Mouse (Mus musculus) heart, embryonic 11.5 days (tissue): ENCODE data around the gene Cdh23. TPM values are rescaled to one million over a fixed set of nuclear protein-coding genes. Genes with fewer than 3 reads are reported as not detected.
A peak's percentile ranks its signal among the peaks of the same experiment; 100 is the strongest.

ENCODE experiments used
- ATAC-seq: fragments of 200-750 bp; cut with Nextera tagmentation; replicated peaks from 2 replicates; pipeline ENCODE4 v1.8.0; 2017; ENCODE audit warnings: moderate library complexity; ENCODE audit not compliant: insufficient number of reproducible peaks, low FRiP score, low TSS enrichment
- H3K27ac ChIP-seq: fragments of 300-500 bp; sonication (generic); 2 replicates; pipeline ENCODE4 v1.5.1; 2014; ENCODE audit warnings: mild to moderate bottlenecking, low read depth, low read length
- H3K27me3 ChIP-seq: fragments of 300-500 bp; sonication (generic); 2 replicates; pipeline ENCODE4 v1.6.1; 2014; ENCODE audit warnings: mild to moderate bottlenecking, low read length, mixed read lengths; ENCODE audit not compliant: control insufficient read depth, insufficient read depth
- H3K36me3 ChIP-seq: fragments of 300-500 bp; sonication (generic); 2 replicates; pipeline ENCODE4 v1.6.1; 2014; ENCODE audit warnings: mild to moderate bottlenecking, low read length, moderate library complexity, mixed read lengths; ENCODE audit not compliant: control insufficient read depth, insufficient read depth
- H3K4me1 ChIP-seq: fragments of 300-500 bp; sonication (generic); 2 replicates; pipeline ENCODE4 v1.6.1; 2014; ENCODE audit warnings: low read length; ENCODE audit not compliant: control insufficient read depth, insufficient read depth
- H3K4me2 ChIP-seq: fragments of 300-500 bp; sonication (generic); 2 replicates; pipeline ENCODE4 v1.6.1; 2014; ENCODE audit warnings: mild to moderate bottlenecking, moderate library complexity
- H3K4me3 ChIP-seq: fragments of 300-500 bp; sonication (generic); 2 replicates; pipeline ENCODE4 v1.5.1; 2014; ENCODE audit warnings: low read depth, low read length
- H3K9ac ChIP-seq: fragments of 300-500 bp; sonication (generic); 2 replicates; pipeline ENCODE4 v1.6.1; 2014; ENCODE audit warnings: mild to moderate bottlenecking, low read depth, low read length, moderate library complexity
- H3K9me3 ChIP-seq: fragments of 300-500 bp; sonication (generic); replicated peaks from 2 replicates; pipeline ENCODE4 v1.6.1; 2016; ENCODE audit warnings: low read length; ENCODE audit not compliant: control insufficient read depth
- WGBS: fragments of 180-500 bp; shearing (Covaris S2); extraction: QIAGEN DNeasy Blood & Tissue Kit; methylation state at CpG from one replicate; pipeline ENCODE4 v1.1.7; 2014; ENCODE audit not compliant: insufficient replicate concordance; 5-methylcytosine and 5-hydroxymethylcytosine counted together
- polyA plus RNA-seq: library from polyadenylated mRNA; unstranded; fragments of >200 nt; fragmentation: Nextera tagmentation; extraction: Ambion mirVana; gene quantifications from 2 replicates; pipeline ENCODE4 v1.2.1, GENCODE M21; 2014

The Cdh23 gene
- polyA plus RNA-seq, 1 experiment from 2014 or later = 0.27 TPM

DNA sequence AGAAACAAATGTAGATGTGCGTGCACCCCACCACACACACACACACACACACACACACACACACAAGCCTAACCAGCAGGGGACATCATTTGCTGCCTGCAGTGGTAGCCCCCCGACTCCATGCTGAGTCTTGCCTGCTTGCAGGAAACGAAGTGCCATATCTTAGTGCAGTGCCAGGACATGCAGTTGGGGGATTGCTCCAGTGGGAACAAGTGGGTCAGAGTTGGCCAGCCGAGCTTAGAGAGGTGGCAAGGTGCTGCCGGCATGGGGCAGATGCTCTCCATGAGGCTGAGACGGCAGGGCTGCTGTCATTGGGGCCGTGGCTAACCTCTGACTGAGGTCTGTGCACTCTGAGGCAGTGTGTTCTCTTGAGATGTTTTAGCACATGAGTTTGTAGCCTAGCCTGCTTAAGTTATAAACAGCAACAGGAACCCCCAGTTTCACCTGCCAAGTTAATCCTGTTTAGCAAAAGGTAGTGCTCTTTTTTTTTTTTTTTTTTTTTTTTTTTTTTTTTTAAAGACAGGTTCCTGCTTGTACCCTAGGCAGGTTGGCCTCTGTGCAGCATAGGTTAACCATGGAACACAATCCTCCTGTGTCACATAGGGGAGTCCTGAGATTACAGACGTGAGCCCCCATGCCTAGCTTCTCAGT, 416.9 kb downstream of the Cdh23 start:
- peaks cover 22% of the 10 kb centered on the region for H3K4me1 ChIP-seq
- H3K36me3 ChIP-seq = no peaks in the 10 kb centered on the region
- H3K4me3 ChIP-seq = no peak overlapping the region
- H3K27ac ChIP-seq = no peak overlapping the region
- WGBS = 71% methylated on average over 8 of the region's 8 CpGs
- H3K4me2 ChIP-seq = peak overlapping the region; percentile 87; the same call in 1 of the 2 replicates
- H3K9me3 ChIP-seq = no peaks in the 10 kb centered on the region
- no peaks in the 10 kb centered on the region for H3K27me3 ChIP-seq
- H3K9ac ChIP-seq = no peak overlapping the region
- ATAC-seq = no peak

DNA sequence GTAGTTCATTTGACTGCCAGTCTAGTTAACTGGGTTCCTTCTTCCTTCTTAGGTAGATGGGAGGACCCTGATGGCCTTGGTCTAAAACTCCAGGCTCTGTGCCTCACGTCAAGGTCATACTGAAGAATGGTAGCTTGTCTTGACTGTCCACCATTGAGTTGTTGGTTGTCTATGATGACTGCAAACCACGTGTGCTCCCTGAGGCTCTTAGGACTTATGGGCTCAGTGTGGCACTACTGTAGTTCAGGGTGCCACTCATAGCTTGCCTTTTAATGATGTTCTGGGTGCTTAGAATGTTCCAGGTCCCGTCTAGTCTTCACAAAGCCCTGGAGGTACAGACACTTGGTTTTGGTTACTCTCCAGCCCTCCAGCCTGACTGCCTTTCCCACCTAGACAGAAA, 417.5 kb downstream of the Cdh23 start:
- no peaks in the 10 kb centered on the region for H3K36me3 ChIP-seq
- no peak overlapping the region for H3K9ac ChIP-seq
- ATAC-seq = no peak
- no peaks in the 10 kb centered on the region for H3K27me3 ChIP-seq
- peak overlapping the region; percentile 87 for H3K4me2 ChIP-seq
- no peak overlapping the region for H3K4me3 ChIP-seq
- H3K4me1 ChIP-seq = peaks cover 19% of the 10 kb centered on the region
- no peak overlapping the region for H3K27ac ChIP-seq
- 85% methylated on average over 3 of the region's 3 CpGs for WGBS
- H3K9me3 ChIP-seq = no peaks in the 10 kb centered on the region

DNA sequence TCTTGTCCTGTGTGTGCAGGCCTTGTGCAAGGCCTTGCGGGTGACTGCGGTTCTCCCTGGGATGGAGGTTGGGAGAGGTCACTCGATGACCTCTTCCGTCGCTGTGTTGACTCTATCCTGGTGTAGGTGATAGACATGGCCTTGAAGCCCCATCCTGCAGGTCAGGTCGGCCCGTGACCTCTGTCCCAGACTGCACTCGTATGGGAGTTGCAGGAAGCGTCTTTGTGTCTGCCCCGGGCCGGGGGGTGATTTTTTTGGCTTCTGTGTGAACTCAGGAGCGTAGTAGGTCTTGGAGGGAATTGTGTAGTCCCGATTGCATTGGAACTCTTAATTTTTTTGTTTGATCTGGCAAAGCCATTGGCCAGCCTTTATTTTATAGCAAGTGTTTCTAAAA, 418.3 kb downstream of the Cdh23 start:
- H3K27ac ChIP-seq = peak overlapping the region; percentile 87
- H3K27me3 ChIP-seq = no peaks in the 10 kb centered on the region
- peak overlapping the region; percentile 87 for H3K4me2 ChIP-seq
- no peaks in the 10 kb centered on the region for H3K9me3 ChIP-seq
- no peaks in the 10 kb centered on the region for H3K36me3 ChIP-seq
- peak overlapping the region; percentile 93 for H3K9ac ChIP-seq
- ATAC-seq = peak; percentile 55
- whole genome bisulfite sequencing = 7% methylated on average over 13 of the region's 13 CpGs
- H3K4me3 ChIP-seq = peak overlapping the region; percentile 94
- peaks cover 20% of the 10 kb centered on the region for H3K4me1 ChIP-seq

DNA sequence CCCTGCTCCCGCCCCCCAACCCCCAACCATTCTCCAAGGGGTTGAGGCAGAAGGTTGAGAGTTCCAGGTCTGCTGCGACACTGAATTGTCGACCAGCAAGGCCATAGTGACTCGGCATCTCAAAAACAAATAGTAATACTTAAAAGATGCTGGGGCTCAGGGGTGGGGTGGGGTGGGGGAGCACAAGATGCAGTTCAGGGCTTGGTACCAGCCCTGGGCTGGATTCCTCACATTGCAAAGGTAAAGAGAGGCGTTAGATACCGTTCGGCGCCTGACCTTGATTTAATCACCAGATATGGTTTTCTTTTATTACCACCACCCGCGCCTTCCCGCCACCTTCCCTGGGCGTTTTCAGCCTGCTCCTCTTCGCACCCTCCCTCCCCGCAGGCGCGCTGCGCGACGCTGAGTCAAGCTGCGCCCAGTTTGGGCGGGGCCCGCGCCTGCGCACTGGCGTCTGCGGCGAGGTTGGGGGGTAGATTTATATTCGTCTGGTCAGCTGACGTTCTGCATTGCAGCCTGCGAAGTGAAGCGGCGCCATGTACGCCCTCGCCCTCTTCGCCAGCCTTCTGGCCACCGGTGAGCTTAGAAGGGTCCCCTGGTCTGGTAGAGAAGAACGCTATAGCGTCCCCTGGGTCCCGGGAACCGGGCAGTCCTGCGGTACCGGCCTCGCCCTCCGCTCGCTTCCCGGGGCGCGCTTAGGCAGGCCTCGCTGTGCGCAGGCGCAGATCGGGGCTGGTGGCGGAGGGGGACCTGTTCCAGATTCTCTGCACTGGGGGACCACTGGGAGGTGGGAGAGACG, 418.9 kb downstream of the Cdh23 start, which contains the start of gene Psap:
TSS of gene Psap (plus strand) at position 421 of the 799 bp plus-strand sequence.
- H3K9ac ChIP-seq = peak within 1 kb of the TSS; percentile 93
- 2% methylated on average over 54 of the region's 54 CpGs for WGBS
- peak within 1 kb of the TSS; percentile 94 for H3K4me3 ChIP-seq
- H3K9me3 ChIP-seq = no peaks in the 10 kb centered on the region
- H3K36me3 ChIP-seq = no peaks in the 10 kb centered on the region
- ATAC-seq = peak; percentile 89
- no peaks in the 10 kb centered on the region for H3K27me3 ChIP-seq
- peak within 1 kb of the TSS; percentile 87 for H3K4me2 ChIP-seq
- peaks cover 21% of the 10 kb centered on the region for H3K4me1 ChIP-seq
- H3K27ac ChIP-seq = peak within 1 kb of the TSS; percentile 87

DNA sequence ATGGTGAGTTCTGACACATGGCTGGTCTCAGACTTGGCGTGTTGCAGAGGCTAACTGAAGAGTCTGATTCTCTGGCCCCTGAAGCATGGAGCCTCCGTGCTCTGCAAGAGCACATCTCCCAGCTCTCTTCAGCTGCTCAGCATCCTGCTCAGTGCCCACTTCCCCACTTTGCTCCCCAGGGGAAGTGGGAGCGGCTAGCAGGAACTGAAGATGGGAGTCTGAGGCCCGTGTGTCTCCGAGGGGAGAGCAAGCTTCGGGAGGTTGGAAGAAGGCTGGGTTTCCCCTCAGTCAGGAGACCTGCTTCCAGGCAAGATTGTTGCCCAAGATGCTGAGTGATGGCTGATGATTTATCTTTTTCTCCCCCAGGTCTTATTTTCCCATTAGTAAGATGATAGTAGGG, 422.9 kb downstream of the Cdh23 start:
- Histone ChIP-seq H3K27me3 (no peaks in the 10 kb centered on the region), H3K27ac (no peak overlapping the region), H3K4me2 (no peak overlapping the region), H3K4me3 (no peak overlapping the region), H3K9me3 (no peaks in the 10 kb centered on the region), H3K9ac (no peak overlapping the region), H3K36me3 (no peaks in the 10 kb centered on the region), H3K4me1 (peaks cover 15% of the 10 kb centered on the region)
- ATAC-seq = no peak
- 49% methylated on average over 6 of the region's 6 CpGs for WGBS

DNA sequence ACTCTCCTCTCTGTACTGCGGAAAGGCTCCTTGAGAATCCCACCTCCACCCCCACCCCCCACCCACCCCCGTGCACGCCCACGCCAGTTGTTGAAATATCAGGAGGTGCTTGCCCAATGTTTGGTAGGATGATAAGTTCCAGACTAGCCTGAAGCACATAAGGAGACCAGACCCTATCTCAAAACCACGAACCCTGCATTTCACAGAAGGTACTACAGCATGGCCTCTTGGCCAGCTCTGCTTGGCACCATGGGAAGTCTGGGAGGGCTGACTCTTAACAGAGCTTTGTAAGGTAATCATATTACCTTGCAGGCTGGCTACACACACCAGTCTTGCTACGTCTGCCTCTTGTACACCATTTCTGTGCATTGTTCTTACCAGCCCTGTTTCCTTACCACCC, 424.0 kb downstream of the Cdh23 start:
- H3K4me2 ChIP-seq = no peak overlapping the region

DNA sequence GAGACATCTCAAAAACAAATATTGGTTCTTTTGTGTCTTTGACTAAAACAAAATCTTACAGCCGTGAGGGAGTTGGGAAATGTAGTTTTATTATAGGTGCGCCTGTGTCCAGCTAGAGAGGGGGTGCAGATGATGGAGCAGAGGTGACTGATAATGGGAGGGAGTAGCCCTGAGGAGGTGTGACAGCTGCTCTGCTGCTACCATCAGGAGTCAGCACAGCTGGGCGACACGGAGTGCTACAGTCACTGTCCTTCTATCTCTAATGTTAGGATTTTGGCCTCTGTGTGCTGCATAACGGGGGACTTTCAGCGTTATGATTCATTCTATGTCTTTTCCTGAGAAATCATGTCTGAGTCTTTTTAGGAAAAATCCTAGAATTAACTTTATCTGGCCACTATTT, 425.3 kb downstream of the Cdh23 start:
- H3K9ac ChIP-seq = no peak overlapping the region
- no peaks in the 10 kb centered on the region for H3K36me3 ChIP-seq
- H3K4me1 ChIP-seq = peaks cover 13% of the 10 kb centered on the region
- no peaks in the 10 kb centered on the region for H3K27me3 ChIP-seq
- H3K4me3 ChIP-seq = no peak overlapping the region
- WGBS = 49% methylated on average over 6 of the region's 6 CpGs
- ATAC-seq = no peak
- H3K9me3 ChIP-seq = no peaks in the 10 kb centered on the region
- no peak overlapping the region for H3K4me2 ChIP-seq
- H3K27ac ChIP-seq = no peak overlapping the region

More for the DNA sequence above, 424.0 kb downstream of the Cdh23 start:
- no peaks in the 10 kb centered on the region for H3K36me3 ChIP-seq
- 14% methylated on average over 6 of the region's 6 CpGs for WGBS
- no peak overlapping the region for H3K4me3 ChIP-seq
- no peaks in the 10 kb centered on the region for H3K27me3 ChIP-seq
- no peak overlapping the region for H3K27ac ChIP-seq
- H3K9ac ChIP-seq = no peak overlapping the region
- no peaks in the 10 kb centered on the region for H3K9me3 ChIP-seq
- ATAC-seq = peak; percentile 46; the same call in 1 of the 2 replicates
- H3K4me1 ChIP-seq = peaks cover 13% of the 10 kb centered on the region

DNA sequence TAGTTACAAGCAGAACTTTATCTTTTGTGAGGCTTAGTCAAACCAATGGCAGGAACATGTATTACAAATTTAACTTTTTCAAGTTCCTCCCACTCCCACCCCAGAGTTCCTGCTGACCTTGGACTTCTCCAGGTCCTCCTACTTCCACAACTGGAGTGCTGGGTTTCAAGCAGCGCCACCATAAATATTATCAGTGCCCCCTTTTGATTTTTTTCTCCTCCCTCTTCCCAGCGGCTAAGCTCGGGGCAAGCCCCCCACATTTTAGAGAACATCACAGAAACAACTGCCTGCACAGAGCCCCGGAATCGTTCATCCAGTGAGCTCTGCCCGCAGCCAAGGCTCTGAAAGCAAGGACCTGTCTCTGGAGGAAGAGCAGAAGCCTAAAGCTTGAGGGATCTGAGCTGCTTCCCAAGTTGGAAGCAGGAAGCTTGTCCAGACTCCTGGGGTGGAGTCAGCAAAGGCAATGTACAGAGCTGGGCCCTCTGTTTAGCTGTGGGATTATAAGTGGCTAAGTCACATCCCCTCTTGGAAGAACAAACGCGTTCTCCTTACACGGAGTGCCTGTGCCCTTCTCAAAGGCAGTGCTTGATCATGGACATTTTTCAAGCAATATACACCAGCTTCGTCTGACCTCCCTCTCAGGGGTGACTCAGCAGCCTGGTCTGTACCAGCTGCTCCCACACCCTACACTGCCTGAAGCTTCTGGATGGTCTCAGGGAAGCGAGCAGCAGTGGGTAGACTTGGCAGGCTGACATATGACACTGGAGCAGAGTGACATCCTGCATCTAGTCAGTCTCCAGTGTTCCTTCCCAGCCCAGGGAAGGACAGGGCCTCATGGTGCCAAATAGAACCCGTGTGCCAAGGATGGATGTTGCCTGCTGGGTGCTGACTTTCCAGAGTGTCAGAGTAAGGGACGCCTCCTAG, 426.9 kb downstream of the Cdh23 start:
- ATAC-seq = no peak
- WGBS = 60% methylated on average over 13 of the region's 13 CpGs

More for the DNA sequence above, 426.9 kb downstream of the Cdh23 start:
- H3K4me2 ChIP-seq = no peak overlapping the region
- peaks cover 16% of the 10 kb centered on the region for H3K4me1 ChIP-seq
- no peak overlapping the region for H3K27ac ChIP-seq
- no peaks in the 10 kb centered on the region for H3K27me3 ChIP-seq
- no peak overlapping the region for H3K4me3 ChIP-seq
- H3K36me3 ChIP-seq = no peaks in the 10 kb centered on the region
- H3K9ac ChIP-seq = no peak overlapping the region
- no peaks in the 10 kb centered on the region for H3K9me3 ChIP-seq
